Mouse (Mus musculus): Measurements from ENCODE around the gene Gtse1. TPM values are rescaled to one million over a fixed set of nuclear protein-coding genes. Genes with fewer than 3 reads are reported as not detected.

The Gtse1 gene
- polyA plus RNA-seq, 1 experiment: 0.74 TPM

- Histone ChIP-seq H3K4me3 (ENCODE audit: insufficient read depth, low read depth, low read length) (no peak overlapping the region), H3K27me3 (replicated peaks; ENCODE audit: control insufficient read depth, insufficient read depth, low read length) (no peaks in the 10 kb centered on the region), H3K4me1 (ENCODE audit: control insufficient read depth, insufficient read depth, low read length) (peaks cover 4% of the 10 kb centered on the region; the same call in 1 of the 2 replicates), H3K36me3 (ENCODE audit: control insufficient read depth, insufficient read depth, low read length) (no peaks in the 10 kb centered on the region), H3K27ac (ENCODE audit: insufficient read depth, low read depth, low read length) (no peak overlapping the region)
- WGBS: 26% methylated on average over 4 of the region's 4 CpGs
- no peak for DNase-seq
- no peak for TF ChIP-seq POLR2A (IDR thresholded peaks at IDR 0.05; ENCODE audit: low read depth, low read length)
- no peak for TF ChIP-seq CTCF (conservative IDR thresholded peaks at IDR 0.05; ENCODE audit: insufficient read depth, insufficient read length, low read depth, low read length)
These were observed 37.6 kb upstream of the Gtse1 start for GRCm38 (mm10) chr15:85822011-85822359.

- DNase-seq: no peak
- TF ChIP-seq CTCF (conservative IDR thresholded peaks at IDR 0.05; ENCODE audit: insufficient read depth, insufficient read length, low read depth, low read length) (no peak), POLR2A (IDR thresholded peaks at IDR 0.05; ENCODE audit: low read depth, low read length) (no peak)
- Histone ChIP-seq H3K27ac (ENCODE audit: insufficient read depth, low read depth, low read length) (no peak overlapping the region), H3K36me3 (ENCODE audit: control insufficient read depth, insufficient read depth, low read length) (no peaks in the 10 kb centered on the region), H3K4me3 (ENCODE audit: insufficient read depth, low read depth, low read length) (no peak overlapping the region), H3K4me1 (ENCODE audit: control insufficient read depth, insufficient read depth, low read length) (no peaks in the 10 kb centered on the region), H3K27me3 (replicated peaks; ENCODE audit: control insufficient read depth, insufficient read depth, low read length) (no peaks in the 10 kb centered on the region)
- 68% methylated on average over 5 of the region's 5 CpGs for WGBS
These were observed 32.9 kb upstream of the Gtse1 start for GRCm38 (mm10) chr15:85826676-85827075.

- WGBS: 86% methylated on average over 4 of the region's 4 CpGs
- Histone ChIP-seq H3K4me1 (ENCODE audit: control insufficient read depth, insufficient read depth, low read length) (no peaks in the 10 kb centered on the region), H3K36me3 (ENCODE audit: control insufficient read depth, insufficient read depth, low read length) (no peaks in the 10 kb centered on the region), H3K27me3 (replicated peaks; ENCODE audit: control insufficient read depth, insufficient read depth, low read length) (no peaks in the 10 kb centered on the region), H3K27ac (ENCODE audit: insufficient read depth, low read depth, low read length) (no peak overlapping the region), H3K4me3 (ENCODE audit: insufficient read depth, low read depth, low read length) (no peak overlapping the region)
- DNase-seq: no peak
- TF ChIP-seq CTCF (conservative IDR thresholded peaks at IDR 0.05; ENCODE audit: insufficient read depth, insufficient read length, low read depth, low read length): no peak
- TF ChIP-seq POLR2A (IDR thresholded peaks at IDR 0.05; ENCODE audit: low read depth, low read length): no peak
These were observed 31.5 kb upstream of the Gtse1 start for GRCm38 (mm10) chr15:85828071-85828470.

GRCm38 (mm10) chr15:85829470-85829869 is 30.1 kb upstream of the Gtse1 start:
- Histone ChIP-seq H3K36me3 (ENCODE audit: control insufficient read depth, insufficient read depth, low read length) (no peaks in the 10 kb centered on the region), H3K4me1 (ENCODE audit: control insufficient read depth, insufficient read depth, low read length) (no peaks in the 10 kb centered on the region), H3K4me3 (ENCODE audit: insufficient read depth, low read depth, low read length) (no peak overlapping the region), H3K27ac (ENCODE audit: insufficient read depth, low read depth, low read length) (no peak overlapping the region), H3K27me3 (replicated peaks; ENCODE audit: control insufficient read depth, insufficient read depth, low read length) (no peaks in the 10 kb centered on the region)
- no peak for DNase-seq
- 76% methylated on average over 5 of the region's 5 CpGs for WGBS
- TF ChIP-seq CTCF (conservative IDR thresholded peaks at IDR 0.05; ENCODE audit: insufficient read depth, insufficient read length, low read depth, low read length) (no peak), POLR2A (IDR thresholded peaks at IDR 0.05; ENCODE audit: low read depth, low read length) (no peak)

- 1% methylated on average over 27 of the region's 27 CpGs for WGBS
- peak; percentile 95 for DNase-seq
- TF ChIP-seq POLR2A (IDR thresholded peaks at IDR 0.05; ENCODE audit: low read depth, low read length) (peak; percentile 55), CTCF (conservative IDR thresholded peaks at IDR 0.05; ENCODE audit: insufficient read depth, insufficient read length, low read depth, low read length) (no peak)
- H3K4me1 ChIP-seq (ENCODE audit: control insufficient read depth, insufficient read depth, low read length): no peaks in the 10 kb centered on the region
- peak within 1 kb of the TSS; percentile 84 for H3K27ac ChIP-seq (ENCODE audit: insufficient read depth, low read depth, low read length)
- no peaks in the 10 kb centered on the region for H3K36me3 ChIP-seq (ENCODE audit: control insufficient read depth, insufficient read depth, low read length)
- H3K4me3 ChIP-seq (ENCODE audit: insufficient read depth, low read depth, low read length): peak within 1 kb of the TSS; percentile 76
- no peaks in the 10 kb centered on the region for H3K27me3 ChIP-seq (replicated peaks; ENCODE audit: control insufficient read depth, insufficient read depth, low read length)
These were observed 27.5 kb upstream of the Gtse1 start, which contains the start of gene Ttc38 for GRCm38 (mm10) chr15:85831954-85832590. Gene Ttc38 (plus strand): TSS chr15:85832306.

GRCm38 (mm10) chr15:85832599-85832998 is 26.9 kb upstream of the Gtse1 start:
- TF ChIP-seq CTCF (conservative IDR thresholded peaks at IDR 0.05; ENCODE audit: insufficient read depth, insufficient read length, low read depth, low read length) (no peak), POLR2A (IDR thresholded peaks at IDR 0.05; ENCODE audit: low read depth, low read length) (no peak)
- DNase-seq: peak; percentile 14
- H3K4me1 ChIP-seq (ENCODE audit: control insufficient read depth, insufficient read depth, low read length): no peaks in the 10 kb centered on the region
- WGBS: 33% methylated on average over 8 of the region's 8 CpGs
- no peaks in the 10 kb centered on the region for H3K27me3 ChIP-seq (replicated peaks; ENCODE audit: control insufficient read depth, insufficient read depth, low read length)
- H3K4me3 ChIP-seq (ENCODE audit: insufficient read depth, low read depth, low read length): peak overlapping the region; percentile 76
- peak overlapping the region; percentile 84 for H3K27ac ChIP-seq (ENCODE audit: insufficient read depth, low read depth, low read length)
- no peaks in the 10 kb centered on the region for H3K36me3 ChIP-seq (ENCODE audit: control insufficient read depth, insufficient read depth, low read length)

GRCm38 (mm10) chr15:85835335-85835734 is 24.2 kb upstream of the Gtse1 start:
- Histone ChIP-seq H3K4me1 (ENCODE audit: control insufficient read depth, insufficient read depth, low read length) (no peaks in the 10 kb centered on the region; the same call in 1 of the 2 replicates), H3K27ac (ENCODE audit: insufficient read depth, low read depth, low read length) (no peak overlapping the region), H3K27me3 (replicated peaks; ENCODE audit: control insufficient read depth, insufficient read depth, low read length) (no peaks in the 10 kb centered on the region), H3K36me3 (ENCODE audit: control insufficient read depth, insufficient read depth, low read length) (no peaks in the 10 kb centered on the region), H3K4me3 (ENCODE audit: insufficient read depth, low read depth, low read length) (no peak overlapping the region)
- peak; percentile 25 for DNase-seq
- TF ChIP-seq POLR2A (IDR thresholded peaks at IDR 0.05; ENCODE audit: low read depth, low read length): no peak
- peak; percentile 39; the same call in 1 of the 2 replicates for TF ChIP-seq CTCF (conservative IDR thresholded peaks at IDR 0.05; ENCODE audit: insufficient read depth, insufficient read length, low read depth, low read length)
- 58% methylated on average over 3 of the region's 3 CpGs for WGBS

All from kidney, adult 2 months (tissue).